14 mouse cellular contexts compared by ENCODE assay signal in genomic region chr4:154582607-154583236, GRCm38 (mm10). TPM values are rescaled to one million over a fixed set of nuclear protein-coding genes. Genes with fewer than 3 reads are reported as not detected.
DNase-seq lines count a peak whose midpoint lies in the region; ATAC-seq and TF ChIP-seq lines count a peak whose summit lies in the region.
"Had no signal": no experiment of that assay in that cellular context is flagged by ENCODE, and none has a peak within 500 bp of the region (broad histone marks: within the 10 kb centered on the region; RNA-seq: fewer than 3 reads in every experiment).

No protein-coding gene starts in this region.

- 15% methylated on average over 21 of the region's 21 CpGs for WGBS in forebrain, embryonic 16.5 days

- peaks cover 56% of the 10 kb centered on the region for H3K4me1 ChIP-seq in forebrain, embryonic 16.5 days (replicated peaks; ENCODE audit: control insufficient read depth, insufficient read depth, low read length)

- no peaks in the 10 kb centered on the region for H3K9me3 ChIP-seq in forebrain, embryonic 16.5 days (ENCODE audit: control insufficient read depth, low read length)
- H3K9me3 ChIP-seq: heart, embryonic 15.5 days had no signal

- DNase-seq in layer of hippocampus, adult 11-12 months (ENCODE audit: low spot score): peak; percentile 32
- DNase-seq in layer of hippocampus, postnatal 25 days (ENCODE audit: extremely low spot score in 1 of 2, low spot score in 1 of 2): no peak
- peak; percentile 97 for DNase-seq in brain, embryonic 14.5 days (ENCODE audit: low read depth)
- peak; percentile 32 to 48 for DNase-seq in layer of hippocampus, postnatal 10 days (ENCODE audit: low spot score in 2 of 2)
- DNase-seq in thymus, adult 18-20 months: no peak
- DNase-seq in cerebellum, postnatal 10 days: no peak
- DNase-seq: B cell, adult 2 months; cerebellum, adult 11 months; kidney, adult 18-20 months had no signal

- ATAC-seq in forebrain, embryonic 16.5 days: peak; percentile 87
- ATAC-seq in megakaryocyte progenitor cell, adult 5-6 weeks (replicated peaks; ENCODE audit: poor library complexity): no peak
- ATAC-seq: lung, postnatal 0 days had no signal

- peak overlapping the region; percentile 64 for H3K27ac ChIP-seq in forebrain, embryonic 16.5 days (ENCODE audit: low read length)

- H3K9ac ChIP-seq in forebrain, embryonic 16.5 days (replicated peaks; ENCODE audit: low read depth, low read length): no peak overlapping the region
- H3K9ac ChIP-seq: heart, embryonic 15.5 days had no signal

- no peaks in the 10 kb centered on the region for H3K36me3 ChIP-seq in forebrain, embryonic 16.5 days (ENCODE audit: control insufficient read depth, insufficient read depth)
- H3K36me3 ChIP-seq: heart, embryonic 15.5 days had no signal

- no peaks in the 10 kb centered on the region for H3K27me3 ChIP-seq in forebrain, embryonic 16.5 days (replicated peaks; ENCODE audit: control insufficient read depth, insufficient read depth, low read length)
- H3K27me3 ChIP-seq: heart, embryonic 15.5 days had no signal

- no peak for TF ChIP-seq POLR2A in brain, embryonic 14.5 days (IDR thresholded peaks at IDR 0.05; ENCODE audit: borderline replicate concordance, extremely low read depth, insufficient read depth, insufficient read length, poor library complexity, severe bottlenecking)

- no peak overlapping the region for H3K4me2 ChIP-seq in forebrain, embryonic 16.5 days (ENCODE audit: low read length)

- no peak overlapping the region for H3K4me3 ChIP-seq in forebrain, embryonic 16.5 days (replicated peaks; ENCODE audit: low read length)
- H3K4me3 ChIP-seq: heart, embryonic 15.5 days had no signal

- no peak for TF ChIP-seq CTCF in brain, embryonic 14.5 days (IDR thresholded peaks at IDR 0.05; ENCODE audit: borderline replicate concordance, extremely low read depth, insufficient read depth, insufficient read length)

RNA-seq across cellular contexts. Expression of gene Prdm16, which starts 54.0 kb away (rescaled TPM):
- total RNA-seq in layer of hippocampus, postnatal 25 days (2021): 10 to 100 TPM; 10.1 to 10.3 TPM
- 8.9 and 10.8 TPM in 2 replicates for polyA plus RNA-seq in brain, embryonic 14.5 days (2012; rRNA removed)
- polyA plus RNA-seq in forebrain, embryonic 16.5 days (2015; fragmentation: Nextera tagmentation; extraction: Ambion mirVana): 29.8 and 35.0 TPM in 2 replicates
- total RNA-seq in layer of hippocampus, postnatal 10 days (2021): 10 to 100 TPM in 1 of 2 experiments, 1 to 10 TPM in 1; 9.8 to 13.5 TPM
- total RNA-seq in megakaryocyte progenitor cell, adult 5-6 weeks (2015): 0.79 and 2.1 TPM in 2 replicates
- total RNA-seq in megakaryocyte progenitor cell, adult 5-6 weeks (2017): 1.6 and 6.2 TPM in 2 replicates
- total RNA-seq: MEL had no signal

Comparison
In these comparisons a context has a peak if more than half of its experiments do, and no peak if none do; other contexts are left out.
1. DNase-seq: peak in layer of hippocampus, adult 11-12 months (single experiment), brain, embryonic 14.5 days (single experiment) and layer of hippocampus, postnatal 10 days (2 of 2); none in layer of hippocampus, postnatal 25 days (0 of 2), thymus, adult 18-20 months (0 of 2) and cerebellum, postnatal 10 days (0 of 2).